Mouse (Mus musculus) T-helper 2 cell (primary cell): ENCODE results near the gene Tcp11.

Source experiments
- in situ Hi-C: fragments of 300-600 bp; cut with MboI, MseI; formaldehyde crosslinking; loops from one replicate; pipeline ENCODE4 v1.15.1; 2025; ENCODE audit warnings: high pct_unique_total_duplicates

Gene Tcp11

DNA sequence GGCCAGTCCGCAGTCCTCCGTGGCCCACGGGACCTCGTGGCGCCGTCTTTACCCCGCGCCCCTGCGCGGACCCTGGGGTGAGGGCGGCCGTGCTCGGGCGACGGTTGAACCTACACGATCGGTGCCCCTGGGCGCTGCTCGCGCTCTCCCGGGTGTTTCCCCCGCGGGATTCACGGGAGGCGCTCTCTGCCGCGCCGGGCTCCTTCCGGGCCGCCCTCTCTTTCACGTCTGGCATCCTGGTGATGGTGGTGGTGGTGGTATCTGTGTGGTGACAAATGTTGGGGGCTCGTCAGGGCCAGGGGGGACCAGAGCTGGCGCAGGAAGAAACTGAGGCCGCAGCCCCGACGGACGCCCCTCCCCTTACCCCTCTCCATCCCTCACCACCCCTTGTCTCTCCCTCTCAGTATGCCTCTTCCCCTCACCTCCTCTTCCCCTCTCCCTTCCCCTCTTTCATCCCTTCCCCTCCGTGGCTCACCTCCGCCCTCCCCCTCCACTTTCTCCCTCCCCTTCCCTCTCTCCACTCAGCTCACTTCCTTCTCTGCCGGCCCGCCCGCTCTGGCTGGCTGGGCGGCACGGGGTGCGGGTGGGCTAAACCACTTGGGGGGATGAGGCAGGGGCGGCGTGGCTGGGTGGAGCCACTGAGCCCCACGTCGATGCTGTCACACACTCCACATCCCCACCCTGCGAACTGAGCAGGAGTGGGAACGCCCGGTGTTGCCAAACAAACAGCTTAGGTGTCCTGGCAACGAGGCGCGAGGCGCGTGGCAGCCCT, at the start of gene Tcp11:
TSS of gene Tcp11 (minus strand) at position 595 of the 772 bp plus-strand sequence.
- in situ Hi-C loops = loop anchor here (5.0 kb wide), 1 partner anchor 82 kb away; no protein-coding TSS in a partner anchor

DNA sequence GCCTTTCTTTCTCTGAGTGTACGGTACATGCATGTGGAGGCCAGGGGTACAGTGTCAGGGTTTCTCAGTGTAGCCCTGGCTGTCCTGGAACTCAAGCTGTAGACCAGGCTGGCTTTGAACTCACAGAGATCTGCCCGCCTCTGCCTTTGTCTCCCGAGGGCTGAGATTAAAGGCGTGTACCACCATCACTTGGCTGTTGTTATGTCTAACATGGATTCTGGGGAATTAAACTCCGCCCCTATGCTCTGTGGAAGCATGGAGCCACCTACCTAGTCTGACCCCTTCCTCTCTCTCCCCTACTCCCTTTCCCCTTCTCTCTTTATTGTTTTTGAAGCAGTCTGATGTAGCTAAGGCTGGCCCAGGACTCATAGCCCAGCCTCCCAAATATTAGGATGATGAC, 49.4 kb upstream of the Tcp11 start:
- in situ Hi-C loops = no loop called here

DNA sequence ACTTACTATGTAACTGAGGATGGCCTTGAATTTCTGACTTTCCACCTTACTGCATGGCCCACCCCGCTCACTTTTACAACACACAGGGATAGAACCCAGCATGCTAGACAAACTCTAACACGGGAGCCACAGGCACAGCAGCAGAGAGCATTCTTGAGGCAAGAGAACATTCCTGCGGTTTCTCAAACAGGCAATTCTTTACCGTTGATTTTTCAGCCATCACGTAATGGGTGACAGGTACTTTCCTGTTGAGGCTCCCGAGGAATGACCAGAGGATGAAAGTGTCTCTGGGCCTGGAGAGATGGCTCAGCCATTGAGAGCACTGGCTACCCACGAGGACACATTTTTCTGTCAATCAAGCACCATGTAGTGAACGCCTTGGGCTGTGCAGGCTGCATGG, 43.9 kb upstream of the Tcp11 start:
- in situ Hi-C loops = no loop called here

DNA sequence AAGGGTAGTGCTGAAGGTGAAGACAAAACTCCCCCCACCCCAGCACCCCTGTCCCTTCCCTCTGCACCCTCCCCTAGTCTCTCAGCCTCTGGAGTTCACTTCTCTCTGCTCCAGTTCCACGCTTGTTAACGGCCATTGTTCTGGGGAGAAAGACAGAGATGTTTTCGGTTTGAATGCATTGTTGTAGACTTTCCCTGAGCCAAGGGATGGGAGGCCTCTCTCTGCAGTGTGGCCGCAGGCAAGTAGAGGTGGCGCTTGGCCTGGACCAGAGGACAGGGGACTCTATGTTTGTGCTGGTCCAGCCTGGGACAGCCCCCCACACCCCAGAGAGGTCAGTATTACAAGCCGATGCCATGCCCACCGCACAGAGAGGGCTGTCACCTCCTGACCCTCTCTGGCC, 43.2 kb upstream of the Tcp11 start:
- in situ Hi-C loops = no loop called here

DNA sequence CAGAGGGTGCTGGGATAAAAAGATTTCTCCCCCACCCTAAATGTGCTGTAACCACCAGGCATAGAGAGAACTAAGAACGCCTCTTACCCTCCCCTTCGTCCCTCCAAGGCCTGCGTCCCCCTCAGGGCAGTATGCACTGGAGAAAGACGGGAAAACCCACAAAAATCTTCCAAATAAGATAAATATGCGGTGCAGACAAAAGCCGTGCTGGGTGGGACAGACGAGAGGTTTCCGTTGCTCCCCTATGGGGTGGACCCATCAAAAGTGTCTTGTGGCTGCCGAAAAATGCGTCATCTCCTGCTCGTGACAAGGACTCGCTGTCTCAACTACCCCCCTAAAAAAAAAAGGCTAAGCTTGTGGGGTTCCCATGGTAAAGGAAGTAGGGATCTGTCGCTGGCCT, 42.5 kb upstream of the Tcp11 start:
- in situ Hi-C loops = no loop called here

DNA sequence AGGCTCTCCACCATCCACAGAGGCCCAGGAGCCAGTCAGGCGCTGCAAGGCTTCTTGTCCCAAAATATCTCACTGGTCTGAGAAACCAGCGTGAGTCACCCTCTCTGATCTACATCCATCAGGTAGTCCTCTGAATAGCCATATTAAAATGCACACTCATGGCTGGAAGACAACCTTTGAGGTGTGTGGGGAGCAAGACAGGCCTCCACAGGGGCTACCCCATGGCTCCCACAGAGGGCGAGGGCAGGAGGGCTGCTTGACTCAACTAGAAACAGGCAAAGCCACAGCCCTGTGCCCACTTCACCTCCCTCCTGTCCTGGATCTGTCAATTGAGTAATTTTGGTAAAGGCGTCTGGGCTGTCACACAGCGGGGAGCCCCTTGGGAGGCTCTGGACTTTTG, 40.0 kb upstream of the Tcp11 start:
- in situ Hi-C loops = no loop called here

DNA sequence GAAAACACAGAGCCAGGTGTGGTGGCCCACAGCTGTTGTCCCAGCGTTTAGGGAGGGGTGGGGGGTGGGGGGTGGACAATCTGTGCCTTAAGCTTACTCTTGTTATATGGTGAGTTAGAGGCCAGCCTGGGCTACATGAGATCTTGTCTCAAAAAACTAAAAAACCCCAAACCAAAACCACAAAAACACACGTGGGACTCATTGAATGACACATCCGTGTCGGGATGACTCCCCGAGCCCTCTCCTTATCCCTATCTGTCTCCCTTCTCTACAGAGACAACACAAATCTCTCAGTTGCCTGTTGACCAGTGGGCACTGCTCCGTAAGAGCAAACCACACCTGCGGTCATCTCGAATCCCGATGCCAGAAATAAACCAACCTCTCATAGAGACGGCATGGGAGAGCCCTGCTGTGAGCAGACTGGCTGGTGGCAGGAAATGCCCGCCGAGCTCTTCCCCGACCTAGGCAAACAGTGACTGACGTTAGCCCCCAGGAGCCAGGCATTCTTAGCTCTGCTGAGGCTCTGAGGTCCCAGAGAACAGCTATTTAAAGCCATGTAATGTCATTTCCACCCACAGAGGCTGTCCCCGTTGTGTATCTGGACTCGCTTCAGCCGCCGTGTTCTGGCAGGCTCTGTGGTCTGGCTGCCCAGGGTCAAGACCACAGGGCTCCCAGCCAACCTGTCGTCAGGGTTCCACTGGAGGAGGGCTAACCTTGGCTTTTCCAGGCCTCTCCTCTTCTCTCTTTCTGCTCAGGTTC, 37.2 kb upstream of the Tcp11 start:
- in situ Hi-C loops = loop anchor here (5.0 kb wide), 1 partner anchor 35 kb away; no protein-coding TSS in a partner anchor

DNA sequence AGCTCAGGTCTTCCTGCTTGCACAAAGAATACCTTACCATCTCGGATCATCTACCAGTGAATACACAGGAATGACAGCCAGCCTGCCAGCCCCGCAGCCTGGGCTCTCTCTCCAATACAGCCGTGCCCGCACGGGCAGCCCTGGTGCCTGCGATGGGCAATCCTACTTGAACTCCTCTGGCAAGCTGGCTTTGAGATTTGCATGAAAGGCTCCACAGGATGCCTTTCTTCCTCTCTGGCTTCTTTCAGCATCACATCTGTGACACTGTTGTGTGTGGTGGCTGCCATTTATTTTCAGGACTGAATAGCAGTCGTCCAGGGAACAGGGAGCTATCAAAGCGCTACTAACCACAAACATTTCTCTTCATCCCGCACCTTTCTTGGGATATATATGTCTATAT, 35.9 kb upstream of the Tcp11 start:
- in situ Hi-C loops = loop anchor here (5.0 kb wide), 1 partner anchor 36 kb away; no protein-coding TSS in a partner anchor

DNA sequence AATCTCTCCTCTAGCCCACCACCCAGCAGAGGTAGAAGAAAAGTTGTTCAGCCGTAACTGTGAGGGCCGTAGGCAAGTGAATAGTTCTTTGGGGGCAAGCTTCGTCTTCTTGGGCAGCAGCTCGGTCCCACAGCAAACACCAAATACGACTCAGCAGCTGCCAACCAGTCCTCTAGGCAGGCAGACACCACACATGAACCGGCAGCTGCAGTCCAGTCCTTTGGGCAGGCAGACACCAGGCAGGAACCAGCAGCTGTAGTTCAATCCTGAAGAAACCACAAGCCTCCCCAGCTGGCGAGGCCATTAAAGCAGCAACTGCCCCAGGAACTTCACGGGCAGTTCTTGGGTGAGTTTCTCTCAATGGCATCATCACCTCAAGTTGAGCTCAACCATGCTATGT, 31.8 kb upstream of the Tcp11 start:
- in situ Hi-C loops = no loop called here

DNA sequence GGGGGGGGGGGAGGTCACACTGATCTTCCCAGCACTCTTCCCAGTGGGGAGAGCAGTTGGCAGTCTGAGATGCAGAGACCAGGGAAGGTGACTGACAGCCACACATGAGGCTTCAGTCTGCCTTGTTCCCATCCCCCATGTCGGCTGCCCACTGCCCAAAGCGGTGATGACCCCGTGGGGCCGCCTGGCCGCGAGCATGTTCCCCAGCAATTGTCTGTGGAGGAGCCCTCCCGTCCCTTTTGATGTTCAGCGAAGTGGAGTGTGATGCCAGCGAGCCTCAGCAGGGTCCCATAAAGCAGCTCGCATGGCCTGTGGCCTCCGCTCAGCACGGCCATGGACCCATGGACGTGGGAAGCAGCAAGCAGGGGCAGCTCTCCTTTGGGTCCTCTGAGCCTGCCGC, 26.8 kb upstream of the Tcp11 start:
- in situ Hi-C loops = no loop called here

DNA sequence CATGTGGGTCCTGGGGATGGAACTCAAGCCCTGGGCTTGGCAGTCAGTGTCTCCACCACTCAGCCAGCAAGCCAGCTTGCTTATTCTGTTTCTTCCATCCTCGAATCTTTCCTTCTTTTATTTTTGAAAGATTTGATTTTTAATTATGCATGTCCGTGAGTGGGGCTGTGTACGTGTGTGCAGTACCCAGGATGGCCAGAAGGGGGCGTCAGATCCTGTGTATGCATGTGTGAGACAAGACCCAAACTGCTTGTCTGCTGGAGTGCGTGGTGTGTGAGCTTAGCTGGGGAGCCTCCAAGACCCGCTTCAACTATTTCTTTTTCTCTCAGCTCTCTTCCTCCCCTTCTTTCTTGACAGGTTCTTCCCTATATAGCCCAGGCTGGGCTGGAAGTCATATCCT, 25.9 kb upstream of the Tcp11 start:
- in situ Hi-C loops = no loop called here

DNA sequence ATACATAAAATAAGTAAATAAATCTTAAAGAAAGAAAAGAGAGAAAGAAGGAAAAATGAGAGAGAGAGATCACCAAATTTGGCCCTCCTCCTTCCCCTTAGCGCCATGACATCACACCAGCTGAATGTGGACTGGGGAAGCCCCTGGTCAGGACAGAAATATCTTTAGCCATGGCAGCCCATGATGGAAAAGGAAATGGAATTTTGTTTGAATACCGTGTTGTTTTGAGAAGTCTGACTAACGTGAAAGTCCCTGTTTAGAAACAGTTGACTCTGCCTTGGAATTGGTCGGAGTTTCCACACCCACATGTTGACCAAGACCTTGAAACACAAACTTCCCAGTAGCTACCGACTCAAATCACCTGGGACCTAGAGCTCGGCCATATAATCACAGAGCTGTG, 24.0 kb upstream of the Tcp11 start:
- in situ Hi-C loops = no loop called here

DNA sequence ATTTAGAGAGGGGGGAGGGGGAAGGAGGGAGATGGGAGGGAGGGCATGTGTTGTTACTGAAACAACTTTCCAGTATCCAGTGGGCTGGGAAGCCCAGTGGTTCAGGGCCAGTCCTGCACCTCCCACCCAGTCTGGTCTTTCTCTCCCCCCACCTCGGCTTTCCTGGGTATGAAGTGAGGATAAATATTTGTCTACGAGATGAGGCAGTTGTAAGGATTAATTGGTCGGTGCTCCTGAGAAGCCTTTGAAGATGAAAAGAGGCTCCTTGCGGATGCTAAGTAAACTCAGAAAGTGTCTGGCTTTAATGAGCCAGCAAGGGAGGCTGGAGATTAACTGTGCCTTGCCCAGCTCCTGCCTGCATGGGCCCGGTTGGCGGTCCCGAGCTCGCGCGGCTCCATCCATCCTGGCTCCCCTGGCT, 21.5 kb upstream of the Tcp11 start:
- in situ Hi-C loops = no loop called here

DNA sequence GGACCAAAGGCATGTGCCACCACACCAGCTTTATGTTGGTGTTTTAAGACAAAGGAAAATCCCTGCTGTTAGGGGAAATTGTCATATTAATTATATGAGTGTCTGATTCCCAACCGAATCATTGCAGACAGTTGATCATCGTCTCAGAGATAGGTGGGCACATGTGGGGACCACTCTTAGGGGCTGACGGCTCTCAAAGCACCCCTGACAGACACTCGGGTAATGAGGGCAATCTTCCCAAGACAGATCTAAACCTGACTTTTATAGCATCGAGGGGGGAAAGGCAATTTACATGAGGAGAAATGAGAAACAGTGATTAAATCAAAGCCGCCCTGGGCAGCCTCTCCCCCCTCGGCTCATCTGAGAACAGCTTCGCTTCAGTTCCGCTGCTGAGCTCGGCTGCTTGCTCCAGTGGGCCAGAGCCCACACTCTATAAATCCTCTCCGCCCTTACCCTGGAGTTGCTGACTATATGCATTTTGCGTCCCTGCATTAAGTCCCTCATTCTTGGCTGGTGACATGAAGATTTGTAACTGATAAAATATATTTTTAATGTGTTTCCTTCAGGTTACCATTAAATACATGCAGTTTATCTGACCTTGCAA, 20.9 kb upstream of the Tcp11 start:
- in situ Hi-C loops = no loop called here

DNA sequence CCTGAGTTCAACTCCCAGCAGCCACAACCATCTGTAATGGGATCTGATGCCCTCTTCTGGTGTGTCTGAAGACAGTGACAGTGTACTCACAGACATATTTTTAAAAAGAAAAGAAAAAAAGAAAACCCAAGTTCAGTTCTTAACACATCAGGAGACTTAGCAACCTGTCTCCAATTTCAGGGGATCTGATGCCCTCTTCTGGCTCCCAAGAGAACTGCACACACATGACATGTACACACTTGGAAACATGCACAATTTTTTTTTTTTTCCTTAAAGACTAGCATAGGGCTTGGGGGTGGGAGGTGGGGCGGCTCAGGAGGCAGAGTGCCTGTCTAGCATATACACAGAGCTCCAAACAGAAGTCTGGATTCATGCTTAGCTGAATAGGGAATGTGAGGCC, 20.2 kb upstream of the Tcp11 start:
- in situ Hi-C loops = no loop called here

DNA sequence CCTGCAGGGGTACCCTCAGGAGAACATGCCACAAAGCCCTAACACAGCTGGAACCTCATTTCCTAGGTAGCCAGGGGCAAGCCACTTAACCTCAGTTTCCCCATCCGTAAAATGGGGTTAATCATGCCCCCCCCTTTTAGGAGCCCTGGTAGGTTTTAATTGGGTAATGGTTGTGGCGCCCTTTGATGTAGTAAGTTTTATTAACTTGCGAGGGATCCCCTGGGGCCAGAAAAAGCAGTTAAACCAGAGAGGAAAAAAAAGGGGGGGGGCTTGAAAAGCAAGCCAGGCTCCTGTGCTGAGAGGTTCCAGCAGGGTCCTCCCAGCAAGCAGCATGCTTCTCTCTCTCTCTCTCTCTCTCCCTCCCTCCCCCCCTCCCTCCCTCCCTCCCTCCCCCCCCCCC, 18.6 kb upstream of the Tcp11 start:
- in situ Hi-C loops = no loop called here

DNA sequence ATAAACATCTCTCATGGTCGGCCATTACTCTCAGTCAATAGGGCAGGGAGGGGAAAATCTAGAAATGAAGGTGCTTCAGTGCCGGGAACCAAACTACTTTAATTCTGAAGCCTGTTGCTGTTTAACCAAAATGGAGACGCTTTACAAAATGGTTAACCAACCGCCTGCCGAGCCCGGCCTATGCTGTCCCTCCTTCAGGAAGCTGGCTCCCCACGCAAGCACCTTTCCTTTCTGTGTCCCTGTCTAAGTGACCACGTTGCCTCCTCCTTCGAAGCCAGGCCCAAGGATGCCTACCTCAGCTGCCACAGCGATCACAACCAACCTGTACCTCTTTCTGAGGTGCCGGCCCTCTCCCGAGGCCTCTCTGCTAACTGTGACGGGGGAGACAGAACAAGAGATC, 16.9 kb upstream of the Tcp11 start:
- in situ Hi-C loops = no loop called here

DNA sequence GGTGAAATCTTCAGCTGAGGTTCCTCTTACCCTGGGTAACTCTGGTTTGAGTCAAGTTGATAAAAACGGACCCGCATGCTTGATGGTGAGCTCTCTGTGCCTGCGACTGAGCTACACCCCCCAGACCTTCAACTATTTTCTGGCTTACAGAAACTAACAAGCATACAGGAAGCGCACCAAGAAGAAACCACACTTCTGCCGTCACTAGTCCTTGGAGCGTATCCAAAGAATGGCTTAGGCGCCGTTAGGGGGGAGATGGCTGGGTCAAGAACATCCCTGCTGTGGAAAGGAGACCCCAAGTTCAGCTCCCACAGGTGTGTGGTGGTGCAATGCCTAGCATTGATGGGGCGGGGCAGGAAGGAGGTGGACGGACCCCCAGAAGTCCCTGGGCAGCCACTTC, 16.0 kb upstream of the Tcp11 start:
- in situ Hi-C loops = no loop called here

DNA sequence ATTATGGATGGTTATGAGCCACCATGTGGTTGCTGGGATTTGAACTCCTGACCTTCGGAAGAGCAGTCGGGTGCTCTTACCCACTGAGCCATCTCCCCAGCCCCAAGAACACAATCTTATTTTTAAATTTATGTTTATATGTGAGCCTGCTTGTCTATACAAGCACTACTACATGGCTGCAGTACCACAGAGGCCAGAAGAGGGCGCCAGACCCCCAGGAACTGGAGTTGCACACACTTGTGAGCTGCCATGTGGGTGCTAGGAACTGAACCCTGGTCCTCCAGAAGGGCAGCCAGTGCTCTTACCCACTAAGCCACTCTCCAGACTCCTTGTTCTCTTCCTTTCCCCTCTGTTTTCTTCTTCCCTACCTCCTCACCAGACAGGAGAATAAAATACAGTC, 13.4 kb upstream of the Tcp11 start:
- in situ Hi-C loops = no loop called here

DNA sequence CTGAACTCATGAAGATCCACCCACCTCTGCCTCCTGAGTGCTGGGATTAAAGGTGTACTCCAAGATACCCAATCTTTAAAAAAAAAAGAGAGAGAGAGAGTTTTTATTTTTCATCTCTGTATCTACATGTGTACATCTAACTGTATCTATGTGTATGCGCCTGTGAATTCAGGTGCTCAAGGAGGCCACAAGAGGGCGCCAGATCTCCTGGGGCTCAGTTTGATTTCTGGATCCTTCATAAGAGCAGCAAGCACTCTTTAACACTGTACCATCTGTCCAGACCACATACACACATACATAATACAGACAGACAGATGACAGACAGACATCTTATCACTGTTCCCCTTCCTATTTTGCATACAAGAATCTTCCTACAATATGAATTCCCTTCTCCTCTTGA, 11.9 kb upstream of the Tcp11 start:
- in situ Hi-C loops = no loop called here

DNA sequence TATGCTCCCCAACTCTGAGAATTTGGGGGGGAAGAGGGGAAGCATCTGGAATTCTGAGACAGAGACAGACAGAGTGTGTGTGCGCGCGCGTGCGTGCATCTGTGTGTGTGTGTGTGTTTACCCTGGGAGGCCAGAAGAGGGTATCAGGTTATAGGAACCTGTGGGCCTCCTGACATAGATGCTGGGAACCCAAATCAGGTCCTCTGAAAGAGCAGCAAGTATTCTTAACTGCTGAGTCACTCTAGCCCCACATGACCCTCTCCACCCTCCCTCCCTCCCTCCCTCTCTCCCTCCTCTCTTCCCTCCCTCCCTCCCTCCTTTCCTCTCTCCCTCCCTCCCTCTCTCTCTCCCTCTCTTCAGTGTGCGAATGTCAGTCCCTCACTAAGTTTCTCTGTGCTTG, 8.3 kb upstream of the Tcp11 start:
- in situ Hi-C loops = no loop called here

DNA sequence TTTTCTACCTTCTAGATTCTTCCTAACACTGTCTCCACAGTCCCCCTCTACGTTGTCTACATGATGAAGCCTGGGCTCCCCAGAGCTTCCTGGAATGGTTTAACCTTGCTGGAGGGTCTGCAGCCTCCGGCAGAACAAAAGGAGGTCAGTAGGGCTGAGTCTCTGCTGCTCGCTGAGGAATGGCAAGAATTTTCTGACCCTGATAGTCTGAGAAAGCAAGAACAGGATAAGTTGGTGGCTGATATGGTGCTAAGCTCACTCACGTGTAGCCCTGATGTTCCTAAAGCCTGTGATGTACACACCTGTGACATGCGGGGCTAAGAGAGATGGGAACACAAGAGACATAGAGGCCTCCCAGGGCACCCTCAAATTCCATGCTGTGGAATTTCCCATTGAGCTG, 7.0 kb upstream of the Tcp11 start:
- in situ Hi-C loops = no loop called here

DNA sequence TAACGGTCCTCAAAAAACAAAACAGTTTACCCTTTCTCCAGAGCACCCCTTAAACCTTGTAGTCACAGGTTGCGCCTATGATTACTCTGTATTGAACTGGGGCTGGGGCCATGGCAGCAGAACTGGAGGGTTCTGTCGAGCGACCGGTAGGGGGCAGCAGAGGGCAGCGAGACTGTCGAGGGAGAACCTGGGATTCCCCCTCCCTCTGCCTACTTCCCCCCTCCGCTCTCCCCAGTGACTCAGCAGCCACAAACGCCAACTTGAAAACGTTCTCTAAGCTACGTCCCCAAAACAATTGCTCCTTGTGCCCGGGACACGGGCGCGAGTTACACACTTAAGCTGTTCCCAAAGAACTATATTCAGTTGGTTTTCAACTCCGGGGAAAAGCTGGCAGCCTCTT, 4.5 kb upstream of the Tcp11 start:
- in situ Hi-C loops = loop anchor here (5.0 kb wide), 1 partner anchor 77 kb away; no protein-coding TSS in a partner anchor
